Mouse (Mus musculus) layer of hippocampus, adult 2 months (tissue): ENCODE data around the gene Rab40c. TPM values are rescaled to one million over a fixed set of nuclear protein-coding genes. Genes with fewer than 3 reads are reported as not detected.

ENCODE experiments used
- DNase-seq, 2 experiments: peaks; one replicate each; pipeline ENCODE4 v3.0.0; 2022; ENCODE audit warnings: low spot score in 2 of 2
- H3K27ac ChIP-seq: fragments of 200-600 bp; 2 replicates; pipeline ENCODE4 v1.8.1; 2022
- H3K4me3 ChIP-seq: fragments of 200-600 bp; 2 replicates; pipeline ENCODE4 v1.8.1; 2022; ENCODE audit warnings: mild to moderate bottlenecking
- CTCF ChIP-seq: fragments of 200-600 bp; conservative IDR thresholded peaks from 2 replicates; pipeline ENCODE4 v1.8.1; 2022; ENCODE audit warnings: antibody characterized with exemption, mild to moderate bottlenecking, moderate library complexity
- total RNA-seq, 2 experiments: library from RNA; stranded (reverse); gene quantifications; 2 replicates each; pipeline ENCODE4 v1.2.3; 2021

The Rab40c gene
- total RNA-seq, 2 experiments from 2014 or later, result 50.1 to 51.1 TPM

- H3K4me3 ChIP-seq, result no peak overlapping the region
- no peak for TF ChIP-seq CTCF
- no peak overlapping the region for H3K27ac ChIP-seq
- no peak for DNase-seq
Measured at GRCm38 (mm10) chr17:25954671-25955070, 35.1 kb upstream of the Rab40c start.

- TF ChIP-seq CTCF, result no peak
- 0 out of 2 replicates have a peak overlapping the region, but pooled peaks have one; percentile 5 for H3K27ac ChIP-seq
- DNase-seq, result no peak
Measured at GRCm38 (mm10) chr17:25953161-25953560, 33.6 kb upstream of the Rab40c start.

GRCm38 (mm10) chr17:25951803-25952623 lies 32.5 kb upstream of the Rab40c start, which contains the start of gene A930017K11Rik:
TSS of gene A930017K11Rik (minus strand) at chr17:25952565.
- no peak for DNase-seq
- peak within 1 kb of the TSS; percentile 51 for H3K4me3 ChIP-seq
- peak within 1 kb of the TSS; percentile 69; the same call in 1 of the 2 replicates for H3K27ac ChIP-seq

More at GRCm38 (mm10) chr17:25953161-25953560, 33.6 kb upstream of the Rab40c start:
- H3K4me3 ChIP-seq, result no peak overlapping the region

GRCm38 (mm10) chr17:25951225-25951802 lies 31.8 kb upstream of the Rab40c start:
- peak overlapping the region; percentile 69; the same call in 1 of the 2 replicates for H3K27ac ChIP-seq
- no peak for DNase-seq
- peak overlapping the region; percentile 51 for H3K4me3 ChIP-seq
- no peak for TF ChIP-seq CTCF

More at GRCm38 (mm10) chr17:25951803-25952623, 32.5 kb upstream of the Rab40c start, which contains the start of gene A930017K11Rik:
- no peak for TF ChIP-seq CTCF

- Histone ChIP-seq H3K4me3 (no peak overlapping the region), H3K27ac (no peak overlapping the region)
- TF ChIP-seq CTCF, result no peak
- no peak for DNase-seq
Measured at GRCm38 (mm10) chr17:25950706-25951105, 31.2 kb upstream of the Rab40c start.

- H3K4me3 ChIP-seq, result no peak overlapping the region
- TF ChIP-seq CTCF, result no peak
- no peak for DNase-seq
- no peak overlapping the region for H3K27ac ChIP-seq
Measured at GRCm38 (mm10) chr17:25949981-25950380, 30.5 kb upstream of the Rab40c start.

- DNase-seq, result no peak
- H3K27ac ChIP-seq, result no peak overlapping the region
- H3K4me3 ChIP-seq, result no peak overlapping the region
- TF ChIP-seq CTCF, result no peak
Measured at GRCm38 (mm10) chr17:25948051-25948450, 28.5 kb upstream of the Rab40c start.

GRCm38 (mm10) chr17:25947576-25947975 lies 28.0 kb upstream of the Rab40c start:
- DNase-seq, result no peak
- H3K27ac ChIP-seq, result no peak overlapping the region
- no peak for TF ChIP-seq CTCF
- no peak overlapping the region for H3K4me3 ChIP-seq

GRCm38 (mm10) chr17:25946891-25947290 lies 27.4 kb upstream of the Rab40c start:
- TF ChIP-seq CTCF, result no peak
- Histone ChIP-seq H3K4me3 (no peak overlapping the region), H3K27ac (no peak overlapping the region)
- no peak for DNase-seq

GRCm38 (mm10) chr17:25946349-25946748 lies 26.8 kb upstream of the Rab40c start:
- no peak overlapping the region for H3K4me3 ChIP-seq
- TF ChIP-seq CTCF, result no peak

GRCm38 (mm10) chr17:25945517-25946155 lies 26.1 kb upstream of the Rab40c start:
- H3K4me3 ChIP-seq, result no peak overlapping the region
- DNase-seq, result no peak
- TF ChIP-seq CTCF, result no peak
- H3K27ac ChIP-seq, result no peak overlapping the region

More at GRCm38 (mm10) chr17:25946349-25946748, 26.8 kb upstream of the Rab40c start:
- no peak for DNase-seq
- H3K27ac ChIP-seq, result no peak overlapping the region

- no peak within 1 kb of the TSS; the same call in 1 of the 2 replicates for H3K27ac ChIP-seq
- no peak within 1 kb of the TSS for H3K4me3 ChIP-seq
- DNase-seq, result no peak
- TF ChIP-seq CTCF, result no peak
Measured at GRCm38 (mm10) chr17:25944366-25945163, 25.0 kb upstream of the Rab40c start, which contains the start of the genes Pigq and Nhlrc4. TSS of gene Pigq (minus strand) at chr17:25944936. TSS of gene Nhlrc4 (minus strand) at chr17:25944961.
